Mouse (Mus musculus) small intestine, adult 2 months (tissue): ENCODE results near the gene Grik3. TPM values are rescaled to one million over a fixed set of nuclear protein-coding genes. Genes with fewer than 3 reads are reported as not detected.

Experiments
- H3K27ac ChIP-seq: fragments of 200-500 bp; 2 replicates; pipeline ENCODE4 v1.5.1; 2012; ENCODE audit warnings: low read depth, low read length, control low read depth, inconsistent platforms; ENCODE audit not compliant: insufficient read depth
- H3K27me3 ChIP-seq: fragments of 200-500 bp; 2 replicates; pipeline ENCODE4 v1.6.1; 2012; ENCODE audit warnings: mild to moderate bottlenecking, moderate library complexity, low read length, inconsistent platforms; ENCODE audit not compliant: control insufficient read depth, insufficient read depth
- H3K36me3 ChIP-seq: fragments of 200-500 bp; 2 replicates; pipeline ENCODE4 v1.6.1; 2012; ENCODE audit warnings: mild to moderate bottlenecking, low read length, control low read depth, inconsistent platforms; ENCODE audit not compliant: control insufficient read depth, insufficient read depth
- H3K4me1 ChIP-seq: fragments of 200-500 bp; 2 replicates; pipeline ENCODE4 v1.6.1; 2012; ENCODE audit warnings: low read length, inconsistent platforms, mixed read lengths; ENCODE audit not compliant: control insufficient read depth, insufficient read depth, insufficient read length
- H3K4me3 ChIP-seq: fragments of 200-500 bp; 2 replicates; pipeline ENCODE4 v1.5.1; 2012; ENCODE audit warnings: low read depth, mild to moderate bottlenecking, control low read depth, inconsistent platforms, low read length, moderate library complexity
- CTCF ChIP-seq: fragments of 200-500 bp; IDR thresholded peaks from 2 replicates; pipeline ENCODE4 v1.5.1; 2012; ENCODE audit warnings: low read depth, mild to moderate bottlenecking, control low read depth, inconsistent platforms, low read length, moderate library complexity, mixed read lengths; ENCODE audit not compliant: insufficient replicate concordance, insufficient read length; ENCODE audit errors: extremely low read depth
- POLR2A ChIP-seq: fragments of 200-500 bp; IDR thresholded peaks from 2 replicates; pipeline ENCODE4 v1.6.1; 2012; ENCODE audit warnings: low read depth, mild to moderate bottlenecking, control low read depth, inconsistent platforms, low read length, moderate library complexity
- WGBS: fragments of 180-500 bp; shearing (Covaris S2); methylation state at CpG from one replicate; pipeline ENCODE4 v1.1.7; 2018; 5-methylcytosine and 5-hydroxymethylcytosine counted together
- polyA plus RNA-seq: library from polyadenylated mRNA; depleted of rRNA; stranded (reverse); fragments of >200 nt; gene quantifications from 2 replicates; pipeline ENCODE4 v1.2.3, GENCODE M21; 2012

Grik3 gene
- polyA plus RNA-seq, 1 experiment, result 0.18 TPM

DNA sequence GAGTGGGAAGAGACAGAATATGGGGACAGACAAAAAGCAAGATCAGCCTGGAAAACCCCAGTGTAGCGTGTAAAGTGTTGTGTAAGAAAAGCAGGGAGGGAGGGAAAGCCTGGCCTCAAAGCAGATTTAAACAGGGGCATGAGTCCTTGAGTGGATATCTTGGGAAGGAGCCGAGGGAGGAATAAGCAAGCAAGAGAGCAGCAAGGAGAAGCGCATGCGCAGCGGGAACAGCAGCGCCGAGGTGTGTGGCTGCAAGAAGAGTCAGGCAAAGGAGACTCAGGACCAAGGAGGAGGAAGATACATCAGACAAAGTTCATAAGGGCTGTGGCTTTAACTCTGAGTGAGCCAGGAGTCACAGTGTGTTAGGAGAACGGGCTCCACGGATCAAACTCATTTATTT, 30.7 kb upstream of the Grik3 start:
- H3K4me1 ChIP-seq, result no peaks in the 10 kb centered on the region
- no peaks in the 10 kb centered on the region for H3K27me3 ChIP-seq
- H3K27ac ChIP-seq, result no peak overlapping the region
- no peaks in the 10 kb centered on the region for H3K36me3 ChIP-seq
- WGBS, result 67% methylated on average over 9 of the region's 9 CpGs
- TF ChIP-seq POLR2A (no peak), CTCF (no peak)
- no peak overlapping the region for H3K4me3 ChIP-seq

DNA sequence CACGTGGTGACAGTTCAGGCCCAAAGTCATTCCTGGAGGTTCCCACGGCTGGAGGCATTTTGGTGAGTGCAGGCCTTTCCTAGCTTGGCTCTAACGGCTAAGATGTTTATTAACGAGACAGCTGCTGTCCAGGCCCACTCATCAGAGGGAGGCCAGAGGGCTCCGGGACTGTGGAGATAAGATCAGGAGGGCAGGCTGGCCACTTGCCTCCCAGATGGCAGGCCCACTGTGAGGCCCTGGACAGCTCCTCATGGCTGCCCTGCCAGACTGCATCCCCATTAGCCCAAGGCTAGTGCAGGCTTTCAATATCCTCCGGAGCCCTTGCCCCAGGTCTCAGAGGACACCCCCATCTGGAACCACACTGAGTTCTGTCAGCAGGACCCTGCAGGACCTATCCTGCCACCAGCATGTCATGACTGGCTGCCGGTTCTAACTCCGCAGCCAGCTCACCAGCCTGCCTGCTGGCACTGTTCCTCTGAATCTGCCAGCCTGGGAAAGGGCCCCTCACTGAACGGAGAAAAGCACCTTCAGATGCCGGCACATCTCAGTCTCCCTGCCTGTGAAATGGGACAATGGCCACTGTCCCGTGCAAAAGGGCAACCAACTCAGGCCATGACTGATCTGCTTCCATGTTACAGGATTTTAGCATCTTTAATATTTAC, 20.7 kb upstream of the Grik3 start:
- TF ChIP-seq POLR2A, result no peak
- WGBS, result 49% methylated on average over 11 of the region's 11 CpGs

DNA sequence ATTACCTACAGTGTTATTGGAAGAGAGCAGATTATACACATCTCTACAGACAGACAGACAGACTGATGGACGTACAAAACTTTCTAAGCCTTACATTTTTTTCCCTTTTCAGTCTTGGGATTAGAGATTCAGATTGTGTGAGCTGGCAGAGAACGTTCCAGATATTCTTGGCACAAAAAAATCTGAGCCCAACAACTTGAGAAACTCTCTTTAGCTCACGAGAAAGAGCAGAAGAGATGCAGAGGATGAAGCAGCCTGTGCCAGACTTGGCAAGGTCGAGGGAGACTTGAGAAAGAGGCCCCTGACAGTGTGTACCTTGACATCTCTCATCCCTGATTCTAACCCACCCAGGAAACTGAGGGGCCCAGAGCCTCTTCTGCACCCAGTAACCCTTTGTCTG, 15.6 kb upstream of the Grik3 start:
- WGBS, result 57% methylated on average over 4 of the region's 4 CpGs
- no peaks in the 10 kb centered on the region for H3K4me1 ChIP-seq
- H3K27ac ChIP-seq, result no peak overlapping the region
- H3K27me3 ChIP-seq, result no peaks in the 10 kb centered on the region
- H3K4me3 ChIP-seq, result no peak overlapping the region
- no peaks in the 10 kb centered on the region for H3K36me3 ChIP-seq
- TF ChIP-seq CTCF (no peak), POLR2A (no peak)

More for the DNA sequence above, 20.7 kb upstream of the Grik3 start:
- H3K27ac ChIP-seq, result no peak overlapping the region
- no peaks in the 10 kb centered on the region for H3K27me3 ChIP-seq
- H3K4me3 ChIP-seq, result no peak overlapping the region
- no peaks in the 10 kb centered on the region for H3K4me1 ChIP-seq
- H3K36me3 ChIP-seq, result no peaks in the 10 kb centered on the region

DNA sequence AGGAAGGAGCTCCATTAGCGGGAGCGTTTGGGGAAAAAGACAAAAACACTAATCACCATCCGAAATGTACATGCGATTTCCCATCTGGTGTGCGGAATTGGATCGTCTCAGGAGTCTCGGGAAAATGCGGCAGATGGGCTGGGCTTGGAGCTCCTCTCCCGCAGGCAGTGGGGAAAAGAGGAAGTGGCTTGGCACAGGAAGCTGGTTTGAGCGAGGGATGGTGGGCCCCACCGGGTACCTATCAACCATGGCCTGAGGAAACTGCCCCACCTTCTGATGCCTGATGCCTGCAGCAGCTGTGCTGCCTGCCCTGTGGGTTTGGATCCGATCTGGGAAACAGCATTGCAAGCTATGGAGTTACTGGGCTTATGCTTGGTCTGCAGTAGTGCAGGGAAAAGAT, 12.4 kb upstream of the Grik3 start:
- 37% methylated on average over 12 of the region's 12 CpGs for WGBS
- TF ChIP-seq CTCF, result no peak
- no peak for TF ChIP-seq POLR2A
- H3K4me1 ChIP-seq, result no peaks in the 10 kb centered on the region

DNA sequence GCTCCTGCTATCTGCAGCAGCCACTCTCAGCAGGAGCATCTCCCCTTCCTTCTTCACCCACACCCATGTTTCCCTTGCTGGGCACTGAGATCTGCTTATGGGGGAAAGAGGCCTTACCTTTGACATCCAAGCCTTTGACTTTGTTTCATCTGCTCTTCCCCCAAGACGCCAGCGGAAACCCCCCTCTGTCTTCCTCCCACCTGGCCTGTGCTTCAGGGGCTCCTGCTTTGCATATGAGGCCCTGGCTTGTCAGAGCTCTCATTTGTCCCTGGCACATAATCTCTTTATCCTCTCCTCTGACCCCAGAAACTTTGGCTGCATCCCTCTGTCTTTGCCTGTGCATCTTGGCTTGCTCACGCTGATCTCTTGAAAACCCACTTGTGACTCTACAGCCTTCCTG, 9.2 kb upstream of the Grik3 start:
- Histone ChIP-seq H3K4me3 (no peak overlapping the region), H3K27ac (no peak overlapping the region), H3K4me1 (no peaks in the 10 kb centered on the region), H3K27me3 (peaks cover 2% of the 10 kb centered on the region; the same call in 1 of the 2 replicates), H3K36me3 (no peaks in the 10 kb centered on the region)
- 34% methylated on average over 3 of the region's 3 CpGs for WGBS
- TF ChIP-seq POLR2A, result no peak
- TF ChIP-seq CTCF, result no peak

More for the DNA sequence above, 12.4 kb upstream of the Grik3 start:
- no peak overlapping the region for H3K27ac ChIP-seq
- H3K4me3 ChIP-seq, result no peak overlapping the region
- no peaks in the 10 kb centered on the region for H3K27me3 ChIP-seq
- no peaks in the 10 kb centered on the region for H3K36me3 ChIP-seq

DNA sequence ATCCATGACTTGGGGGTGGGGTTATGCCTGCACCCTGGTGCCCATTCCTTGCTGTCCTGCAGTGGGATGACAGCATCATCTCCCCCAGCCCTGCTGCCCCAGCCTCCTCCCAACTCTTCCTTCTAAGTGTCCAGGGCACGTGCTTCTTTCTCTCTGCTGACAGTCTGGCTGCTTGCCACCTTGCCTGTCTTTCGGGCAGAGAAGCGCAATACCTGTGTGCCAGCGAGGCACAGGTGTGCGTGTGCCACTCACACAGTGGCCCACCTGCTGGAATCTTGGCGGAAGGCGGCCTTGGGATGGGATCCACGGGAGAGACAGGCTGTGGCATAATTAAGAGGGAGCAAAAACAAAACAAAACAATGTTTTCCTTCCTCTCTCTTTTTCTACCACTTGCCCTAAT, 6.4 kb upstream of the Grik3 start:
- 21% methylated on average over 8 of the region's 8 CpGs for WGBS
- H3K36me3 ChIP-seq, result no peaks in the 10 kb centered on the region
- no peak overlapping the region for H3K27ac ChIP-seq
- TF ChIP-seq CTCF (no peak), POLR2A (no peak)
- H3K27me3 ChIP-seq, result peaks cover 22% of the 10 kb centered on the region
- no peaks in the 10 kb centered on the region for H3K4me1 ChIP-seq
- no peak overlapping the region for H3K4me3 ChIP-seq

DNA sequence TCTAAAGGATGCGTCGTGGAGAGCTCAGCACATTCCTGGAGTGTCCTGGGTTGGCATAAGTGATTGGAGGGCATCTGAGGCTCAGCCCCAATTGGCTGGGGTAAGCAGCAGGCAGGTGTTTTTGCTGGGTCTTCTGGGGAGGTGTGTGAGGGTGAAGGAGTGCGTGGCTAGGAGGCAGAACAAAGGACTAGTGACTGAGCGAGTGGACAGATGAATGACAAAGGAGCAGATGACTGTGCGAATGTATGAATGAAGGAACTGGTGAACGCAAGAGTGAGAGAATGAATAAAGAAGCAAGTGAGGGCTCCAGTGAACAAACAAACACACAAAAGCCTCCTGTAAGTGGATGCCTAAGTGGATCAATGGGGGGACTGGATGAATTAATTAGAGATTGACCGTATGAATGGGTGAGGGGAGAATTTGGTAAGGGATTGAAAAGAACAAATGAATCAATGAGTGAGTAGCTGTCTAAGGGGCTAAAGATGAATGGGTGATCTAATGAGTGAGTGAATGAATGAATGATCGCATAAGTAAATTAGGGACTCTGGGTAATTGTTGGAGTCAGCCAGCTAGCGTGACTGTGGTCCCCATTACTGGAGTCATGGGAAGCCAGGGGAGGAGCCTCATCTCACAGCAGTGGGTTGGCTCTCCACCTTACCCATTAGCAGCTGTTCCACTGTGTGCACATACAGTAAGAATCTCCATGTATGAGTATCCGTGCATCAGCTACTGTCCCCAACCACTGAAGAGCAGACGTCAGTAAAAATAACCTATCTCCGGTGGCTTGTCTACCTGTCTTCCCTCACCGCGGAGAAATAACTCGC, 4.9 kb upstream of the Grik3 start:
- H3K4me3 ChIP-seq, result no peak overlapping the region
- no peaks in the 10 kb centered on the region for H3K4me1 ChIP-seq
- H3K27me3 ChIP-seq, result peaks cover 36% of the 10 kb centered on the region
- WGBS, result 42% methylated on average over 15 of the region's 15 CpGs
- no peak for TF ChIP-seq POLR2A
- no peak for TF ChIP-seq CTCF
- H3K27ac ChIP-seq, result no peak overlapping the region
- H3K36me3 ChIP-seq, result no peaks in the 10 kb centered on the region
